Mouse (Mus musculus) kidney, adult 9 months (tissue): ENCODE data around the gene Ntm.
A peak's percentile ranks its signal among the peaks of the same experiment; 100 is the strongest.

Source experiments
- DNase-seq: peaks from one replicate; pipeline ENCODE4 v3.0.0; 2022

Gene Ntm

DNA sequence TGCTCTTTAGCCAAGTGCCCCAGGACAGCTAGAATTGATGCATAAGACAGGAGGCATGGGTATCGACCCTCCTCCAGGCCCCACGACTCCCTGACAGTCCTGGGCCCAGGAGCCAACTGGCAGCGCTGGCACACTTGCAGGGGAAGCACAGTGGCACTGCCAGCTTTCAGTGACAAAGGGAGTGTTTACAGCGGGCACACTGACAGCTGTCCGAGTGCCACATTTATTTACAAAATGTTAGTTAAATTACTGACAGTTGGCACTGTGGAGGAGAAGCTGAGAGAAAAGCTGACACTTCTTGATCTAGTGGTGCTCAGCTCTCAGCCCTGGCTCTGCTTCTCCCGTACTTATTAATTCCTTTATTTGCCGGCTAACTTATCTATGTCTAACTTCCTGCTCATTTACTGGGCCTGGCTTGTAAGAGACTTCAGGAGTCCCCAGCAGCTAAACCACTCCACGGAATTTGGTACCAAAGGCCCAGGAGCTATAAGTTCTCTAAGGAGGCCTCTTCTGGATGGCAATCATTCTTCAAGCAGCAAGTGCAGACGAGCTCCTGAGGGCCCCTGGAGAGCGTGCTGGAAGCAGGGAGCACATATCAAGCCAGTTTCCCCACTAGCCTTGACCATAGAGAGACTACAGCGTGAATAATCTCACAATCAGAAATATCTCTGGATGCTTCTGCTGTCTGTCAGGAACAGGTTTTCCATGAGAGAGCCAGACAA is 572.0 kb downstream of the Ntm start:
- no peak for DNase-seq

DNA sequence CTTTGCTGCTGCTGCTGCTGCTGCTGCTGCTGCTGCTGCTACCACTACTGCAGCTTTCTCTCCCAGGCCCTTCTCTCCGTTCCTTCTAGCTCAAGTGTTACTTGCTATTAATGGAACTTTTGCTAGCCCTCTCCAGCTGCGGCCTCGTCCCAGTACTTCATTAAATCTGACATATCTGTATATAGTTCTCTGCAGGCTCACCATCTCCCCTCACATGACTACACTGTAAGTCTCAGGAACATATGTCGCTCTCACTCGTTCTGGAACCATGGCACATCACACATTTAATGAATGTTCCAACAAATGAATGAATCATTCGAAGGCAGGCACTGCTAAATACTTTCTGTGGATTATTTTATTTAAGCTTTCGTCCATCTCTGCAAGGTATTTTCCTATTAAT is 573.7 kb downstream of the Ntm start:
- no peak for DNase-seq

DNA sequence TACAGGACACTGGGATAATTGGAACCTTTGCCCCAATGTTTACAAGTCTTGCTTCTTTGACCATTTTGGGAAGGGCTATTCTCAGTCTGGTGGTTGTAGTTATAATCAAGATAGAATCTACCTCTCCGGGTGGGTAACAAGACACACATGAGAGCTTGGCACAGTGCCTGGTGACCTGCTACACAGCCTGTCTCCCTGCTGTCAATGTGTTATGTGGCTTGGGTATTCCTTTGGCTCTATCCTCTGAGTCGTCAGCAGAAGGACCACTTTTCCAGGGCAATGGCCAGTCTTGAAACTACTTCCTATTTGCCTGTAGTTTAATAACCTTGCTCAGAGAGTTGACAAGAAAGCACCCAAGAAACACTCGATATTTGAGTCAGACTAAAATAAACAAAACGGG is 575.8 kb downstream of the Ntm start:
- DNase-seq = no peak

DNA sequence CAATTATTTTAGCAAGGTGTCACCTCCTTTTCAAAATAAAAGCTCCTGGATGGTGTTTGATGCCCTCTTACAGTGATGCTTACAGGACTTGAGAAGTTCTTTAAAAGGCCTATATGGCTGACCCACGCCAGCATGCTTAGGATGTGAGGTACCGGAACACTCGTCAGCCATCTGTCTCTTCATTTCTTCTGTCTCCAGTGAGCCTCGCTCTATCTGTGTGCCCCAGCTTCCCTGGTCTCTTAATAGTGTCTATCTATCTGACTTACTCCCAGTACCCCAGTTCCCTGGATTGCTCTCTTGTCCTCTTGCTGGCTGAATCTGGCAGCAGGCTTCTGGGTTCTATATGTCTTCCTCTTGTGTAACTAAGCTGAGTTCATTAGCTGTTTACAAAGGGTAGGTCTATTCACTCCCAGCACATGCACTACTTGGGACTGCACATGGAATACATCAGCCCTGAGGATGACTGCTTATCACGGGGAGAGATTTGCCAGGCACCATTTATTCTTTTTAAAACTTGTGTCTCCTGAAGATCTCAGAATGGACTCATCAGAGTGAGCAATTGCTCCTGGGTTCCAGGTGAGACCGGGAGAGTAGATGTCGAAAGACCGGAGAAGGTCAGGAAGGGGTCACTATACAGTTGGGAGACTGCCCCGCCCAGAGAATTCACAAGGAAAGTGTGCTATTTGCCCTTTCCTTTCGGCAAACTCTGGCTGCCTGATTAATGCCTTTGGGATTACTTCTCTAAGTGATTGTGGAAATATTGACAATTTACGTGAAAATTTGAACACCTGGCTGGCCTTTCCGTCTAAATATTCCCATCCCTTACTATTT is 585.6 kb downstream of the Ntm start:
- no peak for DNase-seq

DNA sequence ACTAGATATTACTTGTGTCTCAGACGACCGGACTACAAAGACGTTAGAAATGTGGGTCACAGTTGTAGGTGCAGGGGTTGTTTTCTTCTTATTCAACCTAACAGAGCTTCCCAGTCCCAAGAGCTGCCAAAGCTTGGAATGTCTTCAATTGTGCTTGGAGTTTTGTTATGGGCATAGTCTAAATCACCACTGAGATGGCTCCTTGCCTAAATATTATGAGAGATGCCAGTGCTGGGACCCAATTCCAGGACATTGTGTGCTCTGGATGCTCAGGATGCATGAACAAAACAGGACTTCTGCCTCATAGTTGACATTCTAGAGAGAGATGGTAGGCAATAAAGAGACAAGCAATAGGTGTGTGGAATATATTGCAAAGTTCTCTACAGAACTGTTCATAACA is 591.6 kb downstream of the Ntm start:
- DNase-seq = no peak

DNA sequence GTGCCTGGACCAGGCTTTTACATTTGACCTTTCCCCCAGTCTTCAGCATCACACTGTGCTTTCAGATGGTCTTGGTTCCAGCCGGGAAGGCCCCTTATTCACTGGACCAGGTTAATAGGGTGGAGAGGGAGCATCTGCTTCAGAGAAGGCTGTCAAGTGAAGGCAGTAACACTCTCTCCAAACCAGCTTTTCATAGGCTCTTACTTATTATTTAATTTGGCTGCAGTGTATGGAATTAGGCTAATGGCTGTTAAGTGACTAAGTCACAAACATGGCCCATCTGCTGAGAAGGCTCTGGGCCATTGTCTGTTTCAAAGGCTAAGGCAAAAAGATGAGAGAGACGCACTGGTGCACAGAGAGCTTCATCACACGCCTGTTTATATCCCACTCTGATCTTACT is 593.3 kb downstream of the Ntm start:
- no peak for DNase-seq

DNA sequence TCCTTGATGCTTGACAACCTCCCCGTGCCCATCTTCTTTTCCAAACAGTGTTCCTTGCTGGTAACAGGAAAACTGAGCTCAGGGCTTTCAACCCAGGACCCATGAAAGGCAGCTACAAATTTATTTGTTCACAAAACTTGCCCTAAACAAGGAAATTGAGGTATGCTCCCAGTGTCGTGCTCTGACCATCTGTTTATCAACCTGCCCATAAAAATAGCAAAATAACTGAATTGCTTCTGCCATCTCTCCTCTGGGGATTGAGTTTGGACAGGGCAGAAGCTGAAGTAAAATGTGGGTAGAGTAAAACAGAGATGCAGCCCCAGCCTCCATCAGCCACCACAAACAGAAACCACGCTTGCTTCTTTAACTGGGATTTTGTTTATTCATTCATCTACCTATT is 594.6 kb downstream of the Ntm start:
- DNase-seq = no peak

DNA sequence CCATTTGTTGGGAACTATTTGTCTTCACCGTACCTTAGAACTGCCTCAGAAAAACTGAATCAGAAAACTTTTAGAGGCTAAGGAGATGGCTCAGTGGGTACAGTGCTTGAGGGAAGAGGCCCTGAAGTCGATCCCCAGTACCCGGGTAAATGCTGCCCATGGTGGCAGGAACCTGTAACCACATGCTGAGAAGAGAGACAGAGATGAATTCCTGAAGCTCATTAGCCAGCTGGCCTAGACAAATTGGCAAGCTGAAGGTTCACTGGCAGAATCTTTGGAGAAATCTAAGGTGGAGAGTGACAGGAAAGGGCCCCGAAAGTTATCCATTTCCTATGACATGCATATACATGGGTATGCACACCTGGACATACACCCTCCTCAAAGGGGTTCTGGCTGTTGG is 605.1 kb downstream of the Ntm start:
- no peak for DNase-seq

DNA sequence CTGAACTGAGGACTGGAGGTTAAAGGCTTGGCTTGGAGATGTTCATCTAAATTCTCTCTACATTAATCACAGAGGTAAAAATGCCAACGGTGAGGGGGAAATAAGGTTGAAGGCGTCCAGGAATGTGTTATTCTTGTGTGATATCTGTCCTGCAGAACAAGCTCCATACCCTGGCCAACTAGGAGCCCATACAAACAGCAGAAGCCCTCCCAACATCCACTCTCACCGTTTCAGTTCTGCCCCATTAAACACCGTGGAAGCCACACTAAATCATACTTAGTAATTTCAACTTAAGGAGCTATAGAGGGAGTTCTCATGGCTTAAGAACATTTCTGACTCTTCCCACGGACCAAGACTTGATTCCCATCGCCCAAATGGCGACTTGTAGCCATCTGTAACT is 620.6 kb downstream of the Ntm start:
- no peak for DNase-seq

DNA sequence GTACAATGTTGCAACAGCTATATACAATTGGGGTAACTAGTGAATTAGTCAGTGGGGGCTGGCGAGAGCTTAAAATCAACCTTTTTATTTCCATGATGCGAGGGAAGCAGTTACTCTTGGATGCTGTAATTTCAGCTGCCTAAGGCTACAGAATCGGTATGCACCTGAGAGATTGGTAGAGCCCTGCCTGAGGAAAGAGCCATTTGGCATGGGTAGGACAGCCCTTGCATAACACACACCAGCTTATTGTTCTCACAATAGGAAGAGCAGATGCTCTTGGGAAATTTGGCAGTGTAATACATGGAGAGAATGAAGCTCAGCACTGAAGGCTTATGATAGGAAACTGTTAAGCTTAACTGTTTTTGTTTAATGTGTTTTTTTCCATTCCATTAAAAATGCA is 621.6 kb downstream of the Ntm start:
- DNase-seq = no peak

DNA sequence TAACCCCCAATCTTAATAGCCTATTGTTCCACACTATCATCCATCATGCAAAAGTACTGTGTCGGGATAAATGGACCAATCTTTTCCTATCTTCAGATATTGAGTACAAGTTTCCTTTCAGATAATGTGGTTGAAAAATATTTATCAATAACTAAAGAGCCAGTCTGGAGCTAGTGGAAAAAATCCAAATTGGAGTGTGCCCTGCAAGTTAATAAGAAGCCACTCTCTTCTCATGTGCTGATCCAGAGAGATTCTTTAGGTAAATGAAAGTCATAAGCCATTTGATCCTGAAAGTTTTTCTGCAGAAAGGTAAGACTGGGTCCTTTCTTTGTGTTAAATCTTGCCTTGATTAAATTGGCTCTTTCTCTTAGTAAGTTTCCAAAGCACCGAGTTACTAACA is 627.3 kb downstream of the Ntm start:
- DNase-seq = peak; percentile 52

DNA sequence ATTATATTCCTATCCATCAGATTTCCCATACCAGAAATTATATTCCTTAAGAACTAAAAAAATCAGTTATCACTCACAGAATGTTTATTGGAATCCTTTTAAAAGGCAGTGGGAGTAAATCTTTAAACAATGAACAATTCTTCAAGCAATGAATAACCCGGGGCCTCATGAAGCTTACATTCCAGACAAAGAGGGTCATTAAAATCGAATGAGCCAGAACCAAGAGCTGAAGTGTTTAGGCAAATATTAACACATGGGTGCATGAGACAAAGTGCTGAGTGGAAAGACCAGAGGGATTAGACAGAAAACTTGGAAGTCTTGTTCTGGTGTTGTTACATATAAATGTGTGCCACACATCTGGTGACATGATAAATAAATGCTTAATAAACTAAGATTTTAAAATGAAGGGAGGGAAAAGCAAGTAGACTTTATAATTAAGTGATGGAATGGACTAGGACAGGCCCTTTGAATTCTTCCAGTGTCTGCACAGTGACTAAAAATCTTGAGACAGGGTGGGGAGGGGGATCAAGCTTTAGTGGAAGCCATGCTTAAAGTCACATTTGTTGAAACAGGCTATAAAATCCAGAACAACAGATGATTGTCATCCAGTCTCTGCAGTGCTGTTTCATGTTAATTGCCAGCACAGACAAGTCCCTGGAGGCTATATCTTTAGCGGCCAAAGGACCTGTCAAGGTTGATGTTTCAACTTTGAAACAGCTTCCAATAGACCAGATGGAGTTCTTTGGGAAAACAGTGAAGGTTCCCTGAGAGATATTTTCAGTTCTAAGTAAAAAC is 630.4 kb downstream of the Ntm start:
- DNase-seq = peak; percentile 86

DNA sequence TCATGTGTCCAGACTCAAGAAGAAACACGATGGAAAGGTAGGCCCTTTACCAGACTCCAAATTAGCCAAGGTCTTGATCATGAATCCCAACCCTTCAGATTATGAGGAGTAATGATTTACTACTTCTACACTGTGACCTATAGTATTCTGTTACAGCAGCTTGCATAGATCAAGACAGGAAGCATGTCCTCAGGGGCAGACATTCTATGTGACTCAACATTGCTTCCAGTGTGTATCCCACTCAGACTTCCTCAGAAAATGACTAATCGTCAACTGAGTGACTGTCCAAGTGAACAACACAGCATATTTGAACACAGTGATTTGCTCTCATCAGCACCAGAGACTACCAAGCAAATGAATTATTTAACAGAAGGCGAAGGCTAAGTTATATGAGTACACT is 632.5 kb downstream of the Ntm start:
- DNase-seq = no peak

DNA sequence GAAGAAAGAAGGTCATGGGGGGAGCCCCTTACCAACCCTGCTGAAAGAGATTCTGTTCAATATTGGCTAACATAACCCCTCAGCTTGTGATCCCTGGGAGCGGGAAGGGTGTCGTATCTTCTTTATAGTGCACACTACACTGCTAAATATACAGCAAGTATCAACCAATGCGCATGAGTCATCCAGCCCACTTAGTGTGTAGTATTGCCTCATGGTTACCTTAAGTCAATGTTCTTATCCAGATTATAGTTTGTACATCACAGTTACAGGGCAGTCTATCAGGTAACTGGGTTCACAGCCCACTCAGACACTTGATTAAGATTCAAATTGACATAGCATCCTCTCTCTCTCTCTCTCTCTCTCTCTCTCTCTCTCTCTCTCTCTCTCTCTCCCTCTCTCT is 636.7 kb downstream of the Ntm start:
- DNase-seq = no peak

DNA sequence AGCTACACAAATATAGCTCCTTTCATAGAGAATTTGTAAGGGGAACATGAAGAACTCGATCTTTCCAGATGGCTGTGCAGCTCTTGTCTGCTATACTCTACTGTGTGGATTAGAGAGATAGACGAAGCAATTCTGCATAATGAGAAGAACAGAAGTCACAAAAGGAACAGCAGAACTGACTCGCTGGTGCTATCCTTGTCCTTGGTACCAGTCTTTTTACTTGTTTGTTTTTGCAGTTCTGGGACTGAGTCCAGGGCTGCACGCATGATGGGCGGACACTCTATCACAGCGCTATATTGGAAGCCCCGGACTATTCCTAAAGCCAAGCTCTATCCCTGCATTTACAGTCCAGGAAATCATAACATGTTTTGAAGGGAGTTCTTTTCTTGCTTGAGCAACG is 637.8 kb downstream of the Ntm start:
- no peak for DNase-seq

DNA sequence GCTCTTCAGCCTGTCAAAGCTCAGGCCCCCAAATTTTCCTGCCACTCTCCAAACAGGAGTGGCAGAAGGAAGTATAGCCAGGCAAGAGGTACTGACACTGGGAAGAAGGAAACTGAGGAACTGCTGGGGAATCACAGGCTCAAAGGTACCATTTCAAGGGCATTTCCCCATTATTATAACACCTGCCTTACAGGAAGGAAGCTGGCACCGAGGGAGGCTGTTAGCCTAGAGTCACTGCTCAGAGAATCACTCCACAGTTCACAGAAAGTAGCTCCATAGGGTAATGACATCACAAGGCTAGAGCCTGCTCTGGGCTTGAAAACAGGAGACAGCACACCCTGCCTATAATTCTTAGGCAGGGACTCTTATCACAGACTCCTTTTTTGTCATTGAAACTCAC is 643.7 kb downstream of the Ntm start:
- no peak for DNase-seq

DNA sequence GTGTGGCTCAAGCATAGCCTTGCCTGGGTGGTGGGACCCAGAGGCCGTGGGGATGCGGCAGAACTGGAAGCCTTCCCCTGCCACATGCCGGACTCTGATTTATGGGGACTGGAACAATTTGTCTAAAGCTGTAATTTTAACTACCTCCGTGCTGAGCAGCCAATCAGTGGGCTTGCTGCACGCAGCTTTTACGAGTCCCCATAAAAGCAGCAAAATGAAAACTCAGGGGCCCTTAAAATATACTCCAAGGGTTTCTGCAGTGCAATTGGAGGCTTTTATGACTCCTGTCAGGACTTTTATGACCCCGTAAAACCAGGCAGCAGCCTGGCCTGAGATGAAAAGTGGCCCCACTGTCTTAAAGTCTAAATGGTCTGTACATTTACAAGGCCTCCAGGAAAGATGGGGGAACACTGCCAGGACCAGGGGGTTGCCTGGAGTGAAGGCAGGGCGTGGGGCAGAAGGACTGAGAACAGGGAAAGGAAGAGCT is 644.2 kb downstream of the Ntm start:
- DNase-seq = no peak

DNA sequence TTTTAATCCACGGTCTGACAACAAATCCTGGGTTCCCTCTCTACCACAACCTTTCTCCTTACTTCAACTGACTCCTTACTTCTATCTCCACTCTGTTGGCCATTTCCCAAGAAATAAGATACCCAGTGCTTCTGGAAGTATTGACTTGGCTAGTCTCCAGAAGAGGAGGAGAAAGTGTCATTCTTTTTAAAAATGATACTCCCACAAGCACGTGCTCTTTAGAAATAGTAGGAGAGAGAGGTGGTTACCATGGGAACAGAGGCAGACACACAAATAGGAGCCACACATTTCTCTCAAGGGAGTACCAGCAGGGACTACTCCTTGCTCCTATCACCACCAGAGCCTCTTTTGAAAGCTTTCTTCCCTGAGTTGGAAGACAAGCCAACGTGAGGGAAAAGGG is 645.3 kb downstream of the Ntm start:
- no peak for DNase-seq

DNA sequence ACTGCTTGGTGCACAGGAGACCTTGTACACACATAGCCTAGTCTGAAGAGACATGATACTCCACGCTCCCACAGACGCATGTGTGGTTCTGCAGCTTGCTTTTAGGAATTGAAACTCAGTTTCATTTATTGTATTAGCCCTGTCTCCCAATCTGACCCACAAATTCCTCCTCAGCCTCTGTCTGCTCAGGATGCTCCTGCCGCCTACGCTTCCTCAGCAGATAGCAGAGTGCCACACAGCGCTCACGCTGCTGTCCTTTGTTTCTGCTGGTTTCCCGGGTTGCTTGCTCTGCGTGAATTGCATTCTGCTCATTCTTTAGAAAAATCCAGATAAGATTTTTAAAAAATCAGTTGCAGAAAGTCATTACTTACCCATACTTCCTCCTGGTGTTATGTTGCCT is 647.1 kb downstream of the Ntm start:
- no peak for DNase-seq

DNA sequence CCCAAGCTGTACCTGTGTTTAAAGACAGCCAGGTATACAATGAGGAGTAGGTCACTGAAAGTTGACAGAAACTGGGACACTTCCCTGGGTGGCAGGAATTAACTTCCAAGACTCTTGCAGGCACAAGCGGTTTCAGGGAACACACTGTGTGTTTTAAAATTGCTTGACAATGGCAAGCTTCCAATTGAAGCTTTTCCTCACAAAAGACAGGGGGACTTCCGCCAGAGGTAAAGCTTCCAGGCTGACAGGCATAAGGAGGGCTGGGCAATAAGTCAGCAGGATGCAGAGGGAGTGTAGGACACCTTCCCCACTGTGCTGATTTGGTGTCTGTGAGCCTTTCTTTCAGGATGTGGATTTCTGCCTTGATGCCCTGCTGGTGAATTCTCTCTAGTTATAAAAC is 656.0 kb downstream of the Ntm start:
- DNase-seq = no peak

DNA sequence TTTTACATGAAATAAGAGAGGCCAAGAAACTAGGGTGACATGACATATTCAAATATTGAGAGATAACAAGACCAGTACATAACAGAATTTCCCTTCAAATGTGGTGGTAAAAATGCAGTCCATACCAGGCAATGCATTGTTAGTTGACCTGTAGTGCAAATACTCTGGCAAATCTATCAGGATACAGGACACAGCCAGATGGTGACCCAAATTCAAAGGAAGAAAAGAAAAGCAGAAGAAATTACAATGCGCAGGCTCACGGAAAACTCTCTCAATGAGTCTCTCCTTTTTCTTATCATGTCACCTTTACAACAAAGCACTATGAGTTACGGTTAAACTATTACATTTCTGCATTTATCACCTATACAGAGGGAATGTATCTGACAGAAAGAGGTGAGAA is 664.6 kb downstream of the Ntm start:
- DNase-seq = no peak

DNA sequence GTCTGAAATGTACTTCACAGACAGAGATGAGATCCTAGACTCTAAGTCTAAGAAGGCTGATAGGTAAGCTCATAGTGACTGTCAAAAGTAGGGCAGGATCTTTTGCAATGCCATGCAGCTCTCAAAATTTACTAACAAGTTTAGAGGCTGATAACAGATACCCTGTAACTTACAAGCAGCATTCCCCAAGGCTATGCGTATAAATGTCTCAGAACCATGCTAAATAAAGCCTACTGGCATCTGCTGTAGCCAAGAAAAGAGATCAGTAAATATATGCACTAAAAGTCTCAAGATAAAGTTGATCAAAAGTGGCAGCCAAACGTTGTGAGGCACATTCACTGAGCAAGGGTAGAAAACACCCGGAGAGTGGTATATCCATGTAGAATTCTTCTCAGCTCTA is 666.2 kb downstream of the Ntm start:
- DNase-seq = no peak

DNA sequence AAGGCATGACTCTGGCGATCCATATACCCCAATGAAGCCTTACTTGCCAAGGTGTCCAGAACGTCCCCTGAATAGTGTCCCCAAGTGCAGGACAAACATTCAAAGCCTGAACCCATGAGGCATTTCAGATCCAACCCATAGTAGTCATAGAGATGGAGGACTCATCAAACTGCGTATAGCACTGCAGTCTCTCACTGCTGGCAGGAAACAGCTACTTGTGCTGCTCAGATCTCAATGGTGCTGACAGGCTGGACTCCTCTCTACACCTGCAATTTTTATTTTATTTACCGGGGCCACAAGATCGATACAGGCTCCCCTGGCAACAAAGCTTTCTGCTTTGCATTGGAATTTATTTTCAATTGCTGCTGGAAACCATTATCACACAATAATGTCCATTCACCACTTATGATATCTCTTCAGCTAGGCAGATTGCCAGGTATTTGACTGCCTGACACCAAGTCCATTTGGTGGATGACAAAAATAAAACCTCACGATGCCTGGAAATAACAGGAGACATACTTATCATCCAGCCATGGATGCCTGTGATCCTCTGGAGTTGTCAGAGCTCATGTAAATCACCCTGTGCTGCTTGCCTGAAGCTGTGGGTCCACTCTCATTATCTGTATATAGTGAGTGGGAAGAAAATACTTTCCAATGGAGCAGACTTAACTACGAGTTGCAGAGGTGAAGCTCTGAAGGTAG is 674.8 kb downstream of the Ntm start:
- no peak for DNase-seq
